Mouse (Mus musculus) embryonic facial prominence, embryonic 14.5 days (tissue): ENCODE measurements at regions not wholly inside any gene's neighbourhood (a gene's known extent, or its start where the extent isn't known, plus 50 kb on each side); places are given as distances from the start of the nearest gene placed in this dataset.
A peak's percentile ranks its signal among the peaks of the same experiment; 100 is the strongest.

Experiments
- ATAC-seq: fragments of 200-750 bp; cut with Nextera tagmentation; 2 replicates; pipeline ENCODE4 v1.8.0; 2017; ENCODE audit warnings: low read depth, moderate number of reproducible peaks, moderate TSS enrichment
- DNase-seq: peaks from one replicate; pipeline ENCODE4 v3.0.0-alpha.2; 2015; ENCODE audit warnings: low spot score
- H3K27ac ChIP-seq: fragments of 300-500 bp; sonication (generic); replicated peaks from 2 replicates; pipeline ENCODE4 v1.5.1; 2014; ENCODE audit warnings: low read depth, mild to moderate bottlenecking, low read length, moderate library complexity
- H3K27me3 ChIP-seq: fragments of 300-500 bp; sonication (generic); replicated peaks from 2 replicates; pipeline ENCODE4 v1.6.1; 2014; ENCODE audit warnings: low read length; ENCODE audit not compliant: control insufficient read depth, insufficient read depth
- H3K36me3 ChIP-seq: fragments of 300-500 bp; sonication (generic); 2 replicates; pipeline ENCODE4 v1.6.1; 2014; ENCODE audit warnings: low read length, mixed read lengths; ENCODE audit not compliant: control insufficient read depth, insufficient read depth
- H3K4me1 ChIP-seq: fragments of 300-500 bp; sonication (generic); 2 replicates; pipeline ENCODE4 v1.6.1; 2014; ENCODE audit warnings: antibody characterized with exemption, low read length; ENCODE audit not compliant: control insufficient read depth, insufficient read depth
- H3K4me2 ChIP-seq: fragments of 300-500 bp; sonication (generic); 2 replicates; pipeline ENCODE4 v1.6.1; 2014; ENCODE audit warnings: low read depth, mild to moderate bottlenecking, low read length, moderate library complexity, mixed read lengths
- H3K4me3 ChIP-seq: fragments of 300-500 bp; sonication (generic); 2 replicates; pipeline ENCODE4 v1.5.1; 2014; ENCODE audit warnings: low read depth, mild to moderate bottlenecking, low read length
- H3K9ac ChIP-seq: fragments of 300-500 bp; sonication (generic); 2 replicates; pipeline ENCODE4 v1.6.1; 2014; ENCODE audit warnings: low read depth, mild to moderate bottlenecking, low read length, moderate library complexity, mixed read lengths
- H3K9me3 ChIP-seq: fragments of 300-500 bp; sonication (generic); 2 replicates; pipeline ENCODE4 v1.6.1; 2016; ENCODE audit warnings: low read length; ENCODE audit not compliant: control insufficient read depth
- WGBS: fragments of 180-500 bp; shearing (Covaris S2); extraction: QIAGEN DNeasy Blood & Tissue Kit; methylation state at CpG from one replicate; pipeline ENCODE4 v1.1.7; 2014; 5-methylcytosine and 5-hydroxymethylcytosine counted together

DNA sequence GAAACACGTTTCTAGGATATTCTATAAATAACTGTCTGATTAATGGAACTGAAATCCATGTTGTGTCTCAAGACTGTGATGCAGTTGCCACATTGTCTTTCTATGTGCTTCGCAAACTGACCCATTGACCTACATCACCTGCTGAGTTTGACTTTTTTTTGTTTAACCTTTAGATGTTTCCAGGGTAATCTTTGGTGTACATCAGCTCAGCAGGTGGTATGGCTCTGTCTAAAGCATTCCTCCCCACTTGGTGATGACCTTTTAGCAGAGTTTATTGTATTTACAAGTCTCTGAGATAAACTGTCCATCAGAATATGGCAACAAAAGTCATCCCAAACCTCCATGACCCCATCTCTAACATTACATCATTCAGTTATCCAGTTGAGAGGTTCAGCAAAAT, 337.0 kb upstream of the 4930452B06Rik start:
- Histone ChIP-seq H3K27ac (no peak overlapping the region), H3K9ac (no peak overlapping the region), H3K4me2 (no peak overlapping the region), H3K27me3 (no peaks in the 10 kb centered on the region), H3K4me3 (no peak overlapping the region), H3K4me1 (no peaks in the 10 kb centered on the region), H3K36me3 (no peaks in the 10 kb centered on the region), H3K9me3 (no peaks in the 10 kb centered on the region)
- ATAC-seq: no peak
- 72% methylated on average over 2 of the region's 2 CpGs for WGBS
- no peak for DNase-seq

DNA sequence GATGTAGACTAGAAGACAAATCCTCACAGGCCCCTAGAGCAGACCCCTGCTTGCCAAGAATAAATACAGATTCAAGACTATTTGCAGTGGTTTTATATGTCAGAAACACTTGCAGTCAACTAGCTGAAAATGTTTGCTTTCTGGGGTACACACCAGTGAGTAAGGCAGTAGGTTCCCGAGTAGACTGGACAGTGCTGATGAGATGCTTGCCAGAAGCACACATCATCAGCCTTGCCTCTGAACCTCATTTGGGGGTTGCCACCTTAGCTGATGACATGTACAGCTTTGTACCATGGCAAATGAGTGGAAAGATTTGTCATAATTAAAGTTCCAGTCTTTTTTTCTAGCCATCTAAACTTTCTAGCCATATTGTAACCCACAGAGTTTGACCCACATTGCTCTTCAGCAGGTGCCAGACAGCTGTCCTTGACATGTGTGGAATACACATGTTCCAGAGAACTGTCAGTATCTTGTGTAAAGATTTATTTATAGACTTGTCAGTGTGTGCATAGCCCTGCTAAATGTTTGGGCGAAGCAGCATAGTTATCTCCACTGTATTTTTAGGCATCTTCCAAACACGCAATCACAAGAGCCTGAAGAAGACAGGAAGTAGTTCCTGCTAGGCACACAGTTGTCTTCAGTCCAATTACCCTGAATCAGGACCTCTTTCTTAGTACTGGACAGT, 334.5 kb upstream of the 4930452B06Rik start:
- 59% methylated on average over 3 of the region's 3 CpGs for WGBS
- no peaks in the 10 kb centered on the region for H3K9me3 ChIP-seq
- no peak overlapping the region for H3K27ac ChIP-seq
- H3K4me1 ChIP-seq: no peaks in the 10 kb centered on the region
- ATAC-seq (no peak), DNase-seq (peak; percentile 48)
- H3K4me2 ChIP-seq: no peak overlapping the region
- H3K4me3 ChIP-seq: no peak overlapping the region
- no peak overlapping the region for H3K9ac ChIP-seq
- H3K36me3 ChIP-seq: no peaks in the 10 kb centered on the region
- H3K27me3 ChIP-seq: no peaks in the 10 kb centered on the region

- WGBS: 77% methylated on average over 1 of the region's 1 CpGs
- Histone ChIP-seq H3K36me3 (no peaks in the 10 kb centered on the region), H3K27me3 (no peaks in the 10 kb centered on the region), H3K4me1 (no peaks in the 10 kb centered on the region), H3K4me2 (no peak overlapping the region), H3K9ac (no peak overlapping the region), H3K9me3 (no peaks in the 10 kb centered on the region), H3K4me3 (no peak overlapping the region), H3K27ac (no peak overlapping the region)
- DNase-seq (no peak), ATAC-seq (no peak)
These were observed 333.8 kb upstream of the 4930452B06Rik start for GRCm38 (mm10) chr14:8999815-9000214.

GRCm38 (mm10) chr14:8993421-8993820, 327.4 kb upstream of the 4930452B06Rik start:
- no peak overlapping the region for H3K4me3 ChIP-seq
- no peaks in the 10 kb centered on the region for H3K4me1 ChIP-seq
- no peak for DNase-seq
- no peak overlapping the region for H3K4me2 ChIP-seq
- 100% methylated on average over 1 of the region's 1 CpGs for WGBS
- H3K9me3 ChIP-seq: no peaks in the 10 kb centered on the region
- H3K36me3 ChIP-seq: no peaks in the 10 kb centered on the region
- no peaks in the 10 kb centered on the region for H3K27me3 ChIP-seq
- no peak for ATAC-seq
- no peak overlapping the region for H3K27ac ChIP-seq
- no peak overlapping the region for H3K9ac ChIP-seq

- Histone ChIP-seq H3K27ac (no peak overlapping the region), H3K36me3 (no peaks in the 10 kb centered on the region), H3K9ac (no peak overlapping the region), H3K27me3 (no peaks in the 10 kb centered on the region), H3K4me3 (no peak overlapping the region), H3K9me3 (no peaks in the 10 kb centered on the region), H3K4me1 (no peaks in the 10 kb centered on the region), H3K4me2 (no peak overlapping the region)
- DNase-seq (no peak), ATAC-seq (no peak)
- WGBS: 83% methylated on average over 4 of the region's 4 CpGs
These were observed 319.2 kb upstream of the 4930452B06Rik start for GRCm38 (mm10) chr14:8985086-8985793.

DNA sequence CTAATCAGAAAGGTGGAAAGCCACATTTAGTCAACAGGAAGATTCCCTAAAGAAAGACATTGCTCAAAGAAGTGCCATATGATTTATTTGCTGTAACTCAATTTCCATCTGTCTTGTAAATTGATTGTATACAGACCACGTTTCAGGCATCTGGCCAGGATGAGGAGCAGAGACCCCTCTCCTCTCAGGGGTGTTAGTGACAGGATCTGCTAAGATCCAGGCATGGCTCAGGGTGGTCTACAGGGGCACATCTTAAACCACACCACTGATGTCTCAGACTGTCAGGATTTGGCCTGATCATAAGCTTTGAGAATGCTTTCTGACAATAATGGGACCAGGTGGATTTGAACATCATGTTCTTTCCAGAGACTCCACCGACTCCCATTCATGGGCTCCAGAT, 295.5 kb upstream of the 4930452B06Rik start:
- no peaks in the 10 kb centered on the region for H3K36me3 ChIP-seq
- no peaks in the 10 kb centered on the region for H3K4me1 ChIP-seq
- DNase-seq: peak; percentile 64
- H3K4me3 ChIP-seq: no peak overlapping the region
- no peak overlapping the region for H3K4me2 ChIP-seq
- 35% methylated on average over 2 of the region's 2 CpGs for WGBS
- no peak overlapping the region for H3K27ac ChIP-seq
- H3K9me3 ChIP-seq: no peaks in the 10 kb centered on the region
- ATAC-seq: peak; percentile 30; the same call in 1 of the 2 replicates
- no peaks in the 10 kb centered on the region for H3K27me3 ChIP-seq
- no peak overlapping the region for H3K9ac ChIP-seq

DNA sequence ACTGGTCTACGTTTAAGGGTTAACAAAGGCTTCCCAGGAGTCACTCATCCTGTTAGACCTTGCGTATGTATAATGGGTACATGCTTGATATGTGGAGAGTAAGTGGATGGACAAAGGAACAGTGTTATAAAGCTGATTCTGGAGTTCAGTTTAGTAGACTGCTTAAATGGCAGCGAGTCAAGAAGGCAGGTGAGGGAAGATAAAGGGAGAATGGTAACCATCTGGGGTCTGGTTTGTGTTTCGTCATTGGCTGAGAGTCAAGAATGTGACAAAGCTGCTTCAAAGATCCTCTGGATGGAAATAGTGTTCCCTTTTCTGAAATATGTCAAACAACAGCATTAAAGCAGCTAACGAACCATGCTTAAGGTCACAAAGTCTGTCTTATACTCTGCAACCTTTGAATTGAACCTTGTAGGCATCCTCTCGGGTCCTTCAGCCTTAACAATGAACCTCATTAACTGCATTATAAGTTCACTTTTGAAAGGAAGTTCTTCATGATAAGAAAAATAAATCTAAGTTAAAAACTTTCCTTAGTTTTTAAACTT, 286.9 kb upstream of the 4930452B06Rik start:
- Histone ChIP-seq H3K27ac (no peak overlapping the region), H3K4me1 (no peaks in the 10 kb centered on the region; the same call in 1 of the 2 replicates), H3K4me2 (no peak overlapping the region), H3K36me3 (no peaks in the 10 kb centered on the region), H3K9me3 (no peaks in the 10 kb centered on the region), H3K27me3 (no peaks in the 10 kb centered on the region), H3K9ac (no peak overlapping the region), H3K4me3 (no peak overlapping the region)
- WGBS: 26% methylated on average over 6 of the region's 6 CpGs
- peak; percentile 71 for DNase-seq
- 0 out of 2 replicates have a peak, but pooled peaks have one; percentile 12 for ATAC-seq

- DNase-seq: no peak
- ATAC-seq: no peak
These were observed 282.7 kb upstream of the 4930452B06Rik start for GRCm38 (mm10) chr14:8948751-8949150.

More at GRCm38 (mm10) chr14:8948751-8949150, 282.7 kb upstream of the 4930452B06Rik start:
- Histone ChIP-seq H3K9ac (no peak overlapping the region), H3K4me1 (no peaks in the 10 kb centered on the region; the same call in 1 of the 2 replicates), H3K4me2 (no peak overlapping the region), H3K36me3 (no peaks in the 10 kb centered on the region), H3K27me3 (no peaks in the 10 kb centered on the region), H3K4me3 (no peak overlapping the region), H3K9me3 (no peaks in the 10 kb centered on the region), H3K27ac (no peak overlapping the region)
- WGBS: 72% methylated on average over 2 of the region's 2 CpGs
